Mouse (Mus musculus) bone marrow, adult 2 months (tissue): ENCODE results near the gene Arid3c.
"Not testable (repeated sequence)": the region's sequence is repeated elsewhere in the genome, so short reads cannot be mapped to it uniquely, and the experiment has no call there.

Source experiments
- CTCF ChIP-seq: fragments of 200-500 bp; IDR thresholded peaks from 2 replicates; pipeline ENCODE4 v1.5.1; 2011; ENCODE audit warnings: low read length, control low read depth; ENCODE audit not compliant: control insufficient read depth, insufficient read depth
- POLR2A ChIP-seq: fragments of 200-500 bp; IDR thresholded peaks from 2 replicates; pipeline ENCODE4 v1.6.1; 2011; ENCODE audit warnings: low read depth, mild to moderate bottlenecking, control low read depth, low read length, borderline replicate concordance; ENCODE audit not compliant: control insufficient read depth

GRCm38 (mm10) chr4:41685882-41686492 lies 45.0 kb downstream of the Arid3c start:
- not testable (repeated sequence) for TF ChIP-seq POLR2A, CTCF
